Mouse (Mus musculus): ENCODE results near the gene Knstrn.

Gene Knstrn

DNA sequence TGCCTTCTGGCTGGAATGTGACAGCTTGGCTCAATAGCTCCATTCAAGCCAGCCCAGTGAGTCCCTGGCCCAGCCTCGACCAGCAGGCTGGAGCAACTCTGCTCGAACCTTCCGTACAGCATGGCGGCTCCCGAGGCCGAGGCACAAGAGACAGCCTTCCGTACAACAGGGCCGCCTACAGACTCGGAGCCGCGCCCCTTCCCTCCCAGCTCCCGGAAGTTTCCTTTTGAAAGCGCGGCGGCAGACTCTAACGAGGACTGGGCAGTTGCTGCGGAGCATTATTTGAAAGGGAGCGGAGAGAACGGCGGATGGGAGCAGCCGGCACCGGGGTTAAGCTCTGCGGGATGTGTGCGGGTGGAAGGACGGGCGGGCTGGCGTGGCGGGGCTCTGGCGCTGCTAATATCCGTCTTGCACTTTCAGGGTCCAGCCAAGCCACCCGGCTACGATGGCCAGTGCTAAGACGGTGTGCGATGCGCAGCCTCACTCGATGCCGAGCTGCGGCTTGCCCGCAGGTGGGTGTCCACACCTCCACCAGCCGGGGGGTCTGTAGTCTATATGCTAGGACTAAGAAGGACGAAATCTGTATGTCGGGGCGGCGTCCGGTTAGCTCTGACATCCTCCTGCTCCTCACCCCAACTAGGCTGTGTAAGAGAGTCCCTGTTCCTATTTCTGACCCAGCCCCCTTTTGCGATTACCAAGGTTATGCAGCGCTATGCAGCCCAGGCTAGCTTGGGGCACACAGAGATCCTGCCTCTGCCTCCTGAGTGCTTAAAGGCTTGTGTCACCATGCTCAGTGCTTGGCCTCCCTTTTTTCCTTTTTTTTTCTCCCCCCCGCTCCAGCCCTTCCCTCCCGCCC is at the start of gene Knstrn:
Gene Knstrn (plus strand): TSS at position 23 of the 856 bp plus-strand sequence.
- DNase-seq (ENCODE audit: low spot score in 2 of 2) = peak; percentile 87 to 91

DNA sequence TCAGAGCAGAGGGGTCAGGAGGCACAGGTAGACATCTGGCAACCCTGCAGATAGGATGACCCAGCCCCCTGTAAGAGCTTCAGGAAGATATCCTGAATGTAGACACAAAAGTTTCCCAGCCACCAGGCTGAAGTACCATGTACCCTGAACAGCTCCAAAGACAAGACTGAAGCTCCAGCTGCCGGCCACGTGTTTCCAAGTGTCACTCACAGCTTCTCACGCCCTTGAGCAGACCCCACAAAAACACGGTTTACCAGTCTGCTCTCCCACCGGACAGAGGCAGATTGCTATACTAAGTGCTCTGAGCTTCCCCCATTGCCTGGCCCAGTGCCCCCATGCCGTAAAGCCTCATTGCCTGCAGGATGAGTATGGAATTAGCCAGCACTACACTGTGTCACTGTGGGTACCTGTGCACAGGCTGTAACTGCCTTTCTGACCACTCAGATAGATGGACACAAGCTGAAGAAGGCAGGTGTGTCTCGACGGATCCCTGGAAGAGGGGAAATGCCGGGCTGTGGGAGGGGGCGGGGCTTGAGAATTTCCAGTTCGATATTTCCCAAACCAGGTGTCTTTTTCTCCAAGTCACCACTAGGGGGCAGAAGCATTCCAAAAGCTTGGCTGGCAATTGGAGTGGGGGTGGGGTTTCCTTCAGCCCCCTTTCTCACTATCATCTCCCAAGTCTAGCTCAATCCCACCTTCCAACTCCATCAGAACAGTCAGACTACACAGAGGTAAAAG is 49.5 kb upstream of the Knstrn start:
- DNase-seq (ENCODE audit: low spot score in 2 of 2) = no peak

DNA sequence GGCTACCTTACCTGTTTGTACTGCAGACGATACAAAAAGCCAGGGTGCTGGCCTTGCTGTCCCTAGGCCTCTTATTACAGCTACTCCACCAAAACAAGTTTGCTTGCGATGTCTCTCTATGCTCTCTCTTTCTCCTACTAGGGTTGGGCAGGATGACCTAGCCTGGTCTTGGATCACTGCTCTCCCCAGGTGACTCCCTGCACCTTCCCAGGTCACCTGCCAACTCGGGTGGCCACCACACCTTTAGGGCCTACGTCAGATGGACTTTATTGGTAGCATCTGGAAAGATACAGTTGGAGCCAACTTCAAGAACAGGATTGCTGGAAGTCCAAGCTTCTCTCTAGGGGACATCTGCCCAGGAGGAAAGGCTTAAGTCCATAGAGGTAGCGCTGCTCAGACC is 48.9 kb upstream of the Knstrn start:
- no peak for DNase-seq (ENCODE audit: low spot score in 2 of 2)

DNA sequence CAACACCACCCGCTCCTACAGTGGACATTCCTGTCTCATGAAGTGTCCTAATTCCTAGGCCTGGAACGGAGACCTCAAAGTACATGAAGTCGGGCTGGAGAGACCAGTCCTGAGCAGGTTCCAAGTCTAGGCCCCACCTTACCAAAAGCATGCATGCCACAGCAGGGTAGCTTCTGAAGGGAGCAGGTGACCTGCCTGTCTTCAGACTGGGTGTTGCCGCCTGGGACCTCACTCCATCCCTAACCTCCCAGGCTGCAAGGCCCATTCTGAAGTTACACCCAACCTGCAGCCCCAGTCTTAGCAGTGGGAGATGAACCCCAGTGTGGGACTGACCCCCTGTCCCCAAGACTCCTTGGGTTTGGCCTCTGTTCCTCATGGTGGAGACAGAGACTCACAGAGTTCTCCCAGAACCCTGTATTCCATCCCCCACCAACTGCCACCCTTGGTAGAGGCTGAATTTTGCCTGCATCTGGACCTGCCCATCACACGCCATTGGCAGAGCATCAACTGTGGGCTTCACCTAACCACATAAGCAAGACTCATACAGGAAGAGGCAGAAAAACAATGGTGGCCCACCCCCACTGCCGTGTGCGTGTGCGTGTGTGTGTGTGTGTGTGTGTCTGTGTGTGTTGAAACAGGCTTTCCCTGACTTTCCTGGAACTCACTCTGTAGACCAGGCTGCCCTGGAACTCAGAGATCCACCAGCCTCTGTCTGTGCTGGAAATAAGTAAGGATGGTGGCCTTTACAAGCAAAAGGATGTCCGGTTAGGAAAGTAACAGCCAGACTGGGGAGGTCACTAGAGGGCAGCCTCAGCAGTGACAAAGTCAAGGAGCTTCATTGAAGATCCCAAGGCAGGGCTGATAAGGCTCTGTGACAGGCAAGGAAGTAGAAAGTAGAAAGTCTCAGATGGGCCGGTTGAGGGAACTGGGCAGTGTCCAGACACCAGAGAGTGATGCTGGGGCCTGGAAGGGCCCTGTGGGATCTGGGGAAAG is 47.5 kb upstream of the Knstrn start:
- no peak for DNase-seq (ENCODE audit: low spot score in 2 of 2)

DNA sequence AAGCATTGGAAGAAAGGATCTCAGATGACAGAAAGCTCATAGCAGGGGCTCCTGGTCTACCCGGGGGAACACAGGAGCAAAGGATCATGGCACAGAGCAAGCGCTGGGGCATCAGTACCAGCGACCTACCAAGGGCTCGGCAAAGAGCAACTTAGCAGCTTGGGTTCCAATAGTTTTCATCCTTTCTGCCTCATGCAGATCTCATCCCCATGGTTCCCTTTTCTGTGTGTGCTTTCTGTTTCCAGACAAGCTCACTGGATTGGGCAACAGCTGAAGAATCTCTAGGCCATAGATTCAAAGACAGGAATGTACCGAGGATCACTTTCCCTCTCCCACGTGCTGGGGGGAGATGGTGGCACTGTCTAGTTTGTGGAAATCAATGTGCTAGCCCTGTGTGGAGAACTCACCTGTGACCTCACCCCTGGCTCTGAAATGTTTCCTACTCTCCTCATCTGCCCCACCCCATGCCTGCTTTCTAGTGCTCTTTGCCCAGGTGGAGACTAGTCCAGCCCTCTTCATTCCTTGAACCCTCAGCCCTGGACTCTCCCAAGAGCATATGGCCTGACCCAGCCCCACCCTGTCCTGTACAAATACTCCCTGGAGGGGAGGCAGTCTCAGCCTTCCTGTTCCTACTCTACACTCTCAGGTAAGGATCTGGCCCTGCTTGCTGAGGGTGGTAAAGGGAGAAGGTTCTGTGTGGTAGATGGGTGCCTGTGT is 41.5 kb upstream of the Knstrn start, which contains the start of gene Phgr1:
Gene Phgr1 (plus strand): TSS at position 612 of the 717 bp plus-strand sequence.
- DNase-seq (ENCODE audit: low spot score in 2 of 2) = no peak

DNA sequence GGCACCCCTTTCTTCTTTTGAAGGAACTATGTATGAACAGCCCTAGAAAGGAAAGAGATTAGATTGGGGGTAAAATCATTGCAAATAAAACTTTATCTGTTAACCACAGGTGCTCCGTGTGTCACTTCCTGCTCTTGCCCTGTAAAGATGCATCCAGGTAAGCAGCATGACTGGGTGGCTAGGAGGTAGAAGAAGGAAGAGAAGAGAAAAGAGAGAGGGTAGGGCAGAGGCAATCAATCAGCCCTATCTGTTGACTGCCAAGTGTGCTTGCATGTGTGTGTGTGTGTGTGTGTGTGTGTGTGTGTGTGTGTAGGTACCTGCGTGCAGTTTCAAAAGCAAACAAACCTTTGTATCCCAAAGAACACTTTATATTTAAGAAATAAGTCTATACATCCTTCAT is 39.3 kb upstream of the Knstrn start:
- DNase-seq (ENCODE audit: low spot score in 2 of 2) = no peak

DNA sequence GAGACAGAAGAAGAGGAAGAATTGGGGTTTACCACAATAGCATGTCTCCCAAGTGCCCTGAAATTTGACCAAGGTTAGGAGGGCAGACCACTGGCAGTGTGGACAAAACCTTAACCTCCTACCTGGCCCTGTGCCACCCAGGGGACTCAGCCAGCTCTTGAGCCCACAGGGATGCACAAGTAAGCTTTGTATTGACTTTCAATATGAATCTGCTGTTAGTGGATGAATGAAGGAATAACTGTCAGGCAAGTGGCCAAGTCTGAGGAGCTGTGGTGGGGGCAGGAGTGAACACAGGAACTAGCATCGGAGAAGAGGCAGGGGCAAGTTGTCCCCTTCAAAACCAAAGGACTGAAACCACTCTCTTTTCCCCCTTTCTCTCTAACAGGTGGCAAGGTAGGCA is 38.4 kb upstream of the Knstrn start:
- DNase-seq (ENCODE audit: low spot score in 2 of 2) = no peak

DNA sequence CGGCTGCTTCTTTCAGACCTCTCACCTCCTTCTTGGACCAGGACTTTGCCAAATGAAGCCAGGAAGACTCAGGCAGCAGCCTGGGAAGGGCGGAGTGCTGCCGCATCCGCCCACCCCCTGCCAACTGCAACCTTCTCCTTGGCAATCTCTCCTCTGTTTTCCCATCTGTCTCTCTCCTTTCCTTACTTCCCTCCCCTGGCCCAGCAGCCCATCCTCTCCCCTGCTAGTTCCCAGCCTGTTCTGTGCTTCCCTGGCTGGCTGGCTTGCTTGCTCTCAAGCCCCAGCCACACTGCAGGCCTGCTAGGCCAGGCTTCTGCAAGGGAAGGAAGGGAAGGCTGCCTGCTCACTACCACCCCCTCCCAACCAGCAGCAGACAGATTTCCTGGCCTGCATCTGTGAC is 38.0 kb upstream of the Knstrn start:
- DNase-seq (ENCODE audit: low spot score in 2 of 2) = no peak

DNA sequence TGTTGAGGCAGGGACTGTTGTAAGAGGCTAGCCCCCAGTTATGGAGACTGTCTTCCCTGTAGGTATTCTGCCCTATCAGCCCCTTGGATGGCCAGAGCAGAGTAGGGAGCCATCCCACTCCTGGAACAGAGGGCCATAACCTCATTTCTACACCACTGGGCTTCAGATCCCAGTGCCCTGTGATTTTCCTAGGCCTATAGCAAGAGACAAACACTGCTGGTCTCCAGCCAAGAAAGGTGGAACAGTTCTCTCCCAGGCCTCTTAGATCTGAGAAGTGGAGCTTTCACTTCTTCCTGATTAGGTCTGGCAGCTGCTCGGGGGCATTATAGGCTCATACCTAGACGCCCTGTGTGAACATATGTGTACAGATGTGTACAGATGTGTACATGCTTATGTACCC is 37.5 kb upstream of the Knstrn start:
- DNase-seq (ENCODE audit: low spot score in 2 of 2) = no peak

DNA sequence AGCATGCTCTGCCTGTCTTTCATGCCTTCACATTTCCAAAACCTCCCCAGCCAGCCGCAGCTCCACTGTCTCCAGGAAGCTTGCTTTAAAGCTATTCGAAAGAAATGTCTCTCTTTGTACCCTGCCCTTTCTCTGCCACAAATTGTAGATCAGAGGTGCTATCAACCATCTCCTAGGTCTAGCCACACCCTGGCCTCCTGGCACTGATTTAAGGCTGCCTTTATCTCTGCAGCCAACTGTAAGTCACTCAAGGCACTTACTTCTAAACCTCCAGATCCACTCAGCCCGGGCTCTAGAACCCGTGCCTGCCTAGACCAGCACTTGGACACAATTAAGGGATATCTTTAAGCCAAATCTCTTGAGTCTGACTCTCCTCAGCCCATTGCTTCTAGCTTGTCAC is 35.4 kb upstream of the Knstrn start:
- no peak for DNase-seq (ENCODE audit: low spot score in 2 of 2)

DNA sequence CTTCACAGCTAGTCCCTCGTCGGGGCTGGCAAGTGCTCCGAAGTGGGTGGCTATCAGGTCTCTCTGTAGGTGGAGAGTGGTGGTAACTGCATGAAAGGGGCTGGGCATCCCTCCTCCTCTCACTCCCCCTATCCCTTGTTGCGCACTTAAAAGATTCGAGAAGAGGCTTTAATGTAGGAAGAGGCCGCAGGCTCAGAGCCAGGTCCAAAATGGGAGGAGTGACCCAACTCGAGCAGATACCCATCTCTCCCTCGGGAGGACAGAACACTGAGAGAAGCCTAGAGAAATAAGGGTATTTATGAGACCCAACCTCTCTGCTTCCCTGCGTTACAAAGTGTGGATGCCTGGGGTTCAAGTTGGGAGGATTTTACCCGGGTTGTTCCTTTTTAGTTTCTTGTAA is 34.7 kb upstream of the Knstrn start:
- DNase-seq (ENCODE audit: low spot score in 2 of 2) = no peak

DNA sequence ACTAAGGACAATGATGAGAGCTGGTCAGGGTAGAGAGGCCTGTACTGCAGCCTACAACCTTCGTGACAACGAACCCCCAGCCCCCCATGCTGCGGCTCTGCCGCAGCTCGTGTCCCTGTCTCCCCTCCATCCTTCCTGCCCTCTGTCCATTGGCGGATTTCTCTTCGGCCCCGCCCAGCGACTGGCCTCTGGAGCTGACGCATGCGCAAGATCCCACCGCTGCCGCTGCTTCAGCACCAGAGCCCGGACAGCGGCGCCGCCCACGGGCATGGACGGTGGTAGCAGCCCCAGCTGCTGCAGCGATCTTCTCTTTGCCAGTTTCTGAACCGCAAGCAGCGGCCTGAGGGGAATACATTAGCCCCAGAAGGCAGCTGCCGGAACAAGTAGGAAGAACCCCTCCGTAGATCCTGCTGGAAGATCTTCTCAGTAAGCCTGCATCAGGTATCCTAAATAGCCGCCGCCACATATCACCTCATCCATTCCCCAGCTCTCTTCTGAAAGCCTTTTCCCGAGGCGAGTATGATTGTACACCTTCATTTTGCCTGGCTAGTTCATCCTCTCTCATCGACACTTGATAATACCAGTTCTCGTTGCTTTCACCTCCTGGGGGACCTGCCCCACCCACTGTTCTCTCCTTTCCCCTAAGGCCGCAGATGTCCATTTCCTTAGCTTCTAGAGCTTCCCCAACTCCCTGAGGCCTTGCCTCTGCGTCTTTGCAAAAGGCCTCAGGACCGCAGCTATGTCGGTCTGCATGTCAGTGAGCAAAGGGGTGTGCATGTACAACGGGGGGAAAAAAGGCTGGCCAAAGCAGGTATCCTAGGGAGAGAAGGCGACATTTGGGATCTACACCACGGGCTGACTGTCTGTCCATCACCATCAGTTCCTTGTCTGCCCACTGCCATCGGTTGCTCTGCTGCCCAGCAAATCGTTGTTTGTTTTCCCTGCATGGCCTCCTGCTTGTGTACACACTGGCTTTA is 34.0 kb upstream of the Knstrn start, which contains the start of gene Disp2:
Gene Disp2 (plus strand): TSS at position 216 of the 977 bp plus-strand sequence.
- peak; percentile 70 to 80 for DNase-seq (ENCODE audit: low spot score in 2 of 2)

DNA sequence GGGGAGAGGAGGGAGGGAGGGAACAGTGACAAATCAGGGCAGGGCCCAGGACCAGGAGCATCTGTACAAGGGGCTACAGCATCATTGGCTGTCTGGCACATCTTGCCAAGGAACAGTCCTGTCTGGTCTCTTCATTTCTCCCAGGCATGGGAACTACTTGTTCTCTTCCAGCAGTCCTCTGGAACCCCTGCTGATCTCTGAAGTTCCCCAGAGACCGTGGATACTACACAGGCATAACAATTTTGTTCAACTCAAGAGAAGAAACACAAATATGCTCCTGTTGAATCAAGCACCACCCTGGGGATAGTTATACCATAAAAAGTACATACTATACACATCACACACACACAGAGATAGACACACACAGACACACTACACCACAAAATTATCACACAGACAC is 32.7 kb upstream of the Knstrn start:
- DNase-seq (ENCODE audit: low spot score in 2 of 2) = no peak

DNA sequence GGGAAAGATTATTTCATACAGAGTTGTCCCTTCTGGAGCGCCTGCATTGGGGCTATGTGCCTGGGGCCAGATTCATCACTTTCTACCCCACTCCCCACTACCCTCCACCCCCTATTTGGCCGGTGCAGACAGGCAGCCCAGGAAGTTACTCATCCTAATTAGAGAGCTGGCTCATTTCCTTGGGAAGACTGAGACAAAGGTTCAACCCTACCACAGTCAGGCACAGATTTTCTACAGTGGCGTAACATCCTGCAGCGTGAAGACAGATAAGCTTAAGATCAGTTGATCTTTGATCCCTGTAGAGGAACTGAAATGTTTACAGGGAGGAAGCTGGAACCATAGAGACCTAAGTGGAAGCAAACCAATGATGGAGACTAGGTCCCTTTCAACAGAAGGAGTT is 31.5 kb upstream of the Knstrn start:
- DNase-seq (ENCODE audit: low spot score in 2 of 2) = no peak

DNA sequence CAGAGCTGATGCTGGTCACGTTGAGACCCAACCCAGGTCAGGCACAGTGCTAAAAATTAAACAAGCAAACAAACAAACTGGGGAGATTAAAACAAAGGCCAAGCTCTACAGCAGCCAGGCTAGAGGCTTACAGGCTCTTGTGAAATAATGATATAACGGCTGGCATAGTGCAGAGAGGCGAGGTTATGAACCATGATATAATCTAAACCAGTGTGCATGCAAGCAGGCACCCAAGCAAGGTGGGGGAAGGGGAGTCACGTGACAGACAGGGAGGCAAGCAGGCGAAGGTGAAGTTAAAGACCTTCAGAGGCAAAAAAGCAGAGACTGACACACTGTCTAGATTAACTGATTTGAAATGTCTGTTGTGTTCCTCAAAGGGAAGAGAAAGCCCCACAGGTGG is 30.7 kb upstream of the Knstrn start:
- no peak for DNase-seq (ENCODE audit: low spot score in 2 of 2)

DNA sequence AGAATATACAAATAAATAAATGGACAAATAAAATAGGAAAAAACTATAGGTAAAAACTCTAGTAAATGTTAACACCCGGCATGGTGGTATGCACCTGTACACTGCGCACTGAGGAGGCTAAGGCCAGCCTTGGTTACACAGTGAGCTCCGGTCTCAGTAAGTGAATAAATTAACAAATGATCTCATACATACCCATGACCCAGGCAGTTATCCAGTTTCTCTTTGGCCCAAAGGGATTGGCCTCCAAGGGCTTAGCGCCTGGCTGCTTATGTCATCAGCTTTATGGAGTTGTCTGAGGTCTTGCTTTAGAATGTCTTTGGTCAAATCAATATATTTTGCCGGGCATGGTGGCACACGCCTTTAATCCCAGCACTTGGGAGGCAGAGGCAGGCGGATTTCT is 30.1 kb upstream of the Knstrn start:
- no peak for DNase-seq (ENCODE audit: low spot score in 2 of 2)

DNA sequence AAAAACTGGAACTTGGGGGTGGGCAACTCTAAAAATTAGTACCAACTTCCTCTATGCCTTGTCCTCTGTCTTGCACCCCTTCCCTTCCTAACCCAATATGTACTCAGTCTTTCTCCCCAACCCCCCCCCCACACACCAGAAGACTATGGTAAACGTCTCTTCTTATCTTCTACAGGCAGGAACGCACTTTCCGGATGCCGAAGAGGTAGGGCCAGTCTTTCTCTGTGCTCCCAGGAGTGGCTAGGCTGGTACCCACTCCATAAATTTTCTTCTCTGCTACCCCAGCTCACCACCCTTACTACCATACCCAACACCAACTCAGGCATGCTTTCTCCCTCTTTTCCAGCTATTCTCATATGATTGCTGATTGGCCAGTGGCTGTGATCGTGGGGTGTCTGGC is 27.3 kb upstream of the Knstrn start:
- no peak for DNase-seq (ENCODE audit: low spot score in 2 of 2)

DNA sequence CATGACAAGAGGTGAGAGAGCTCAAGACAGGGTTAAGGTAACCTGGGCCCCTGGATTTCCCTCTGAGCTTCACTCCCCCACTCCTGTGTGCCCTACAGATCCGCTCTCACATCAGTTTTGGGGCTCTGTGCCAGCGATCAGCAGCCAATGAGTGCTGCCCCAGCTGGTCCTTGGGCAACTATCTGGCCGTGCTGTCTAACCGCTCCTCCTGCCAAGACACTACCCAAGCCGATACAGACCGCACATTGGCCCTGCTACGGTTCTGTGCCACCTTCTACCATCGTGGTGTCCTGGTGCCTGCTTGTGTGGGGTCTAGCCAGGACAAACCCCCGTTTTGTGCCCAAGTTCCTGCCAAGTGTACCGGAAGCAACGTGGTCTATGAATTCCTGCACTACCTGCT is 24.3 kb upstream of the Knstrn start:
- DNase-seq (ENCODE audit: low spot score in 2 of 2) = no peak

DNA sequence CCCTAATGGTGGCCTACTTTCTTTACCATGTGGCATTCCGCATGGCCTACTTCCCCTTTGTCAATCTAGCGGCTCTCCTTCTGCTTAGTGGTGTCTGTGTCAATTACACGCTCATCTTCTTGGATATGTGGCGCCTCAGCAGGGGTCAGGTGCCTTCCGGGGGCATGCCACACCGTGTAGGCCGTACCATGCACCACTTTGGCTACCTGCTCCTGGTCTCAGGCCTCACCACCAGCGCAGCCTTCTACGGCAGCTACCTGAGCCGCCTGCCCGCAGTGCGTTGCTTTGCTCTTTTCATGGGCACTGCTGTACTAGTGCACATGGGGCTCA is 23.6 kb upstream of the Knstrn start:
- DNase-seq (ENCODE audit: low spot score in 2 of 2) = no peak

Data from spleen, postnatal 14 days (tissue).